Mouse (Mus musculus): ENCODE measurements at regions not wholly inside any gene's neighbourhood (a gene's known extent, or its start where the extent isn't known, plus 50 kb on each side); places are given as distances from the start of the nearest gene placed in this dataset.

DNA sequence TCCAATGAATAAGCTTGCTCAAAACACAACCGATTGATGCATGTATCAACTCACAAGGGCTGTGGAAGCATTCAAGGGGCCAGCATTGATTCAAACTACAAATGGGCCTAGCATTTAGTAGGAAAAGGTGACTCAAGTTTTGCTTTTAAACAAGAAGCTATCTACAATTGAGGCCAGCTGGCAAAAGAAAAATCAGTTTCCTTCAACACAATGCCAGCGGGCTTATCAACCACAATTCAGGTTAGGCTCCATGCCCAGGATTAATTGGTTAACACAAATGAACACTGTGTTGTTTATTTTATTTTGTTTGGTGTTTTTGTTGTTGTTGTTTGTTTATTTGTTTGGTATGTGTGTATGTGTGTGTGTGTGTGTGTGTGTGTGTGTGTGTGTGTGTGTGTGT lies 89.4 kb downstream of the P2ry1 start:
- H3K4me3 ChIP-seq (ENCODE audit: control insufficient read depth in 1 of 2, insufficient read depth in 1 of 2, low read depth in 2 of 2, low read length in 2 of 2) = no peak overlapping the region
- H3K9me3 ChIP-seq (replicated peaks; ENCODE audit: insufficient read depth, low read length) = no peaks in the 10 kb centered on the region
- H3K36me3 ChIP-seq (ENCODE audit: control insufficient read depth in 1 of 2, insufficient read depth in 2 of 2, low read length in 2 of 2) = no peaks in the 10 kb centered on the region
- no peak overlapping the region for H3K27ac ChIP-seq (ENCODE audit: control insufficient read depth, low read depth, low read length)
- no peak for DNase-seq (ENCODE audit: low read depth, low spot score)
- no peaks in the 10 kb centered on the region for H3K4me1 ChIP-seq (ENCODE audit: control insufficient read depth in 1 of 2, insufficient read depth in 2 of 2, low read length in 2 of 2)
- no peaks in the 10 kb centered on the region for H3K27me3 ChIP-seq (ENCODE audit: control insufficient read depth in 1 of 2, insufficient read depth in 2 of 2, low read length in 2 of 2)
- no peak overlapping the region for H3K9ac ChIP-seq (ENCODE audit: control insufficient read depth, low read depth, low read length, poor library complexity, severe bottlenecking)
- H3K79me2 ChIP-seq (ENCODE audit: control insufficient read depth, insufficient read depth, low read length, poor library complexity) = no peaks in the 10 kb centered on the region
- TF ChIP-seq MAX (IDR thresholded peaks at IDR 0.05; ENCODE audit: low read length) = no peak
- no peak for TF ChIP-seq KAT2A (conservative IDR thresholded peaks at IDR 0.05; ENCODE audit: low read depth, low read length)
- TF ChIP-seq GATA1 (IDR thresholded peaks at IDR 0.05; ENCODE audit: low read depth, low read length) = no peak
- no peak for TF ChIP-seq ZNF384 (IDR thresholded peaks at IDR 0.05; ENCODE audit: low read depth, low read length)
- no peak for TF ChIP-seq GABPA (IDR thresholded peaks at IDR 0.05; ENCODE audit: low read depth, low read length)
- no peak for TF ChIP-seq E2F4 (IDR thresholded peaks at IDR 0.05; ENCODE audit: borderline replicate concordance, low read depth, low read length)

- H3K36me3 ChIP-seq (ENCODE audit: control insufficient read depth in 1 of 2, insufficient read depth in 2 of 2, low read length in 2 of 2) = no peaks in the 10 kb centered on the region
- no peaks in the 10 kb centered on the region for H3K27me3 ChIP-seq (ENCODE audit: control insufficient read depth in 1 of 2, insufficient read depth in 2 of 2, low read length in 2 of 2)
- no peaks in the 10 kb centered on the region for H3K9me3 ChIP-seq (replicated peaks; ENCODE audit: insufficient read depth, low read length)
- no peak overlapping the region for H3K4me3 ChIP-seq (ENCODE audit: control insufficient read depth in 1 of 2, insufficient read depth in 1 of 2, low read depth in 2 of 2, low read length in 2 of 2)
- no peaks in the 10 kb centered on the region for H3K79me2 ChIP-seq (ENCODE audit: control insufficient read depth, insufficient read depth, low read length, poor library complexity)
- TF ChIP-seq USF1 (IDR thresholded peaks at IDR 0.05; ENCODE audit: low read depth, low read length) = no peak
- TF ChIP-seq TCF12 (IDR thresholded peaks at IDR 0.05; ENCODE audit: low read depth, low read length) = no peak
- no peak for TF ChIP-seq HCFC1 (IDR thresholded peaks at IDR 0.05; ENCODE audit: low read depth, low read length)
- TF ChIP-seq CTCF (IDR thresholded peaks at IDR 0.05 in 2 of 3, conservative IDR thresholded peaks at IDR 0.05 in 1 of 3; ENCODE audit: control insufficient read depth in 1 of 3, insufficient read depth in 1 of 3, low read depth in 2 of 3, low read length in 3 of 3, poor library complexity in 1 of 3, severe bottlenecking in 1 of 3) = no peak
- no peak for TF ChIP-seq TAL1 (IDR thresholded peaks at IDR 0.05; ENCODE audit: low read length)
- TF ChIP-seq MYC (IDR thresholded peaks at IDR 0.05; ENCODE audit: low read depth, low read length) = no peak
- TF ChIP-seq KAT2A (conservative IDR thresholded peaks at IDR 0.05; ENCODE audit: low read depth, low read length) = no peak
- no peak for TF ChIP-seq MAZ (IDR thresholded peaks at IDR 0.05; ENCODE audit: low read depth, low read length)
- no peak for TF ChIP-seq MAX (IDR thresholded peaks at IDR 0.05; ENCODE audit: low read length)
- TF ChIP-seq NELFE (IDR thresholded peaks at IDR 0.05; ENCODE audit: low read depth, low read length) = no peak
- TF ChIP-seq ELF1 (IDR thresholded peaks at IDR 0.05; ENCODE audit: low read depth, low read length) = no peak
- TF ChIP-seq MXI1 (IDR thresholded peaks at IDR 0.05; ENCODE audit: low read depth, low read length) = no peak
- no peak for TF ChIP-seq JUND (IDR thresholded peaks at IDR 0.05; ENCODE audit: low read depth, low read length)
- no peak for TF ChIP-seq NRF1 (IDR thresholded peaks at IDR 0.05; ENCODE audit: insufficient read depth, low read depth, low read length, poor library complexity, severe bottlenecking)
- no peak for TF ChIP-seq EP300 (IDR thresholded peaks at IDR 0.05; ENCODE audit: low read depth in 1 of 2, low read length in 2 of 2)
- no peak for TF ChIP-seq POLR2A (IDR thresholded peaks at IDR 0.05; ENCODE audit: control insufficient read depth in 1 of 2, insufficient read depth in 1 of 2, low read depth in 1 of 2, low read length in 2 of 2, poor library complexity in 1 of 2)
- no peak for TF ChIP-seq MYB (IDR thresholded peaks at IDR 0.05; ENCODE audit: low read depth, low read length)
- TF ChIP-seq ZC3H11A (IDR thresholded peaks at IDR 0.05; ENCODE audit: low read depth, low read length) = no peak
- TF ChIP-seq CHD1 (IDR thresholded peaks at IDR 0.05; ENCODE audit: low read depth, low read length) = no peak
- no peak for TF ChIP-seq MAFK (IDR thresholded peaks at IDR 0.05; ENCODE audit: borderline replicate concordance, low read depth, low read length)
- no peak for DNase-seq (ENCODE audit: low read depth, low spot score)
- no peak overlapping the region for H3K27ac ChIP-seq (ENCODE audit: control insufficient read depth, low read depth, low read length)
- no peak overlapping the region for H3K9ac ChIP-seq (ENCODE audit: control insufficient read depth, low read depth, low read length, poor library complexity, severe bottlenecking)
- peaks cover 2 to 3% of the 10 kb centered on the region in 2 experiments; a peak in 2 of 4 replicates for H3K4me1 ChIP-seq (ENCODE audit: control insufficient read depth in 1 of 2, insufficient read depth in 2 of 2, low read length in 2 of 2)
These were observed 113.8 kb downstream of the P2ry1 start for GRCm38 (mm10) chr3:61116364-61116763.

Measured in MEL (cell line).